Mouse (Mus musculus) G1E (cell line): Measurements from ENCODE around the gene Anks6. TPM values are rescaled to one million over a fixed set of nuclear protein-coding genes. Genes with fewer than 3 reads are reported as not detected.
A peak's percentile ranks its signal among the peaks of the same experiment; 100 is the strongest.

ENCODE experiments used
- ATAC-seq: 2 replicates; pipeline ENCODE4 v1.8.0; 2016; ENCODE audit warnings: mild to moderate bottlenecking; ENCODE audit not compliant: insufficient number of reproducible peaks, poor library complexity, low FRiP score, severe bottlenecking; ENCODE audit errors: extremely low read depth
- DNase-seq: peaks from one replicate; pipeline ENCODE4 v3.0.0; 2012; ENCODE audit warnings: low spot score
- H3K27me3 ChIP-seq: 2 replicates; pipeline ENCODE4 v1.6.1; 2012; ENCODE audit warnings: mild to moderate bottlenecking, low read length, inconsistent platforms; ENCODE audit not compliant: insufficient read depth
- H3K36me3 ChIP-seq: replicated peaks from 2 replicates; pipeline ENCODE3; 2012; ENCODE audit warnings: mild to moderate bottlenecking, inconsistent platforms
- H3K4me1 ChIP-seq: 2 replicates; pipeline ENCODE4 v1.6.1; 2012; ENCODE audit warnings: low read depth, low read length, inconsistent platforms, mixed read lengths; ENCODE audit not compliant: insufficient read depth
- H3K4me3 ChIP-seq: 2 replicates; pipeline ENCODE4 v1.5.1; 2012; ENCODE audit warnings: low read depth, mild to moderate bottlenecking, inconsistent platforms, low read length, moderate library complexity, mixed read lengths
- H3K9me3 ChIP-seq: replicated peaks from 2 replicates; pipeline ENCODE4 v1.6.1; 2012; ENCODE audit warnings: inconsistent platforms
- CTCF ChIP-seq: IDR thresholded peaks from 2 replicates; pipeline ENCODE4 v1.5.1; 2012; ENCODE audit warnings: low read depth, low read length, inconsistent platforms, mixed read lengths
- GATA1 ChIP-seq: IDR thresholded peaks from 2 replicates; pipeline ENCODE4 v1.6.1; 2012; ENCODE audit warnings: borderline replicate concordance, low read length, inconsistent platforms, mixed read lengths
- GATA2 ChIP-seq: IDR thresholded peaks from 2 replicates; pipeline ENCODE4 v1.6.1; 2012; ENCODE audit warnings: low read depth, low read length, inconsistent platforms, borderline replicate concordance
- POLR2AphosphoS5 ChIP-seq: IDR thresholded peaks from 2 replicates; pipeline ENCODE4 v1.6.1; 2012; ENCODE audit warnings: low read depth, low read length, inconsistent platforms; ENCODE audit not compliant: insufficient replicate concordance
- TAL1 ChIP-seq: conservative IDR thresholded peaks from 2 replicates; pipeline ENCODE4 v1.6.1; 2012; ENCODE audit warnings: low read depth, low read length, inconsistent platforms, mixed read lengths
- polyA plus RNA-seq: library from polyadenylated mRNA; stranded (reverse); fragments of >175 nt; gene quantifications from 2 replicates; pipeline ENCODE4 v1.2.3, GENCODE M21; 2012
- total RNA-seq, 2 experiments: library from RNA; stranded (forward) in 1 of 2; stranded (reverse) in 1 of 2; fragments of 200-1000 nt in 1 of 2; fragments of >200 nt in 1 of 2; fragmentation: Nextera tagmentation in 1 of 2; gene quantifications; 2 replicates each; pipeline ENCODE4 v1.2.3; 2014 to 2017

Gene Anks6
- not detected in 2 replicates for total RNA-seq (2014; fragmentation: Nextera tagmentation)
- 0.44 TPM in 1 of 2 replicates, not detected in the other for total RNA-seq (2017)
- polyA plus RNA-seq = not detected in 2 replicates

DNA sequence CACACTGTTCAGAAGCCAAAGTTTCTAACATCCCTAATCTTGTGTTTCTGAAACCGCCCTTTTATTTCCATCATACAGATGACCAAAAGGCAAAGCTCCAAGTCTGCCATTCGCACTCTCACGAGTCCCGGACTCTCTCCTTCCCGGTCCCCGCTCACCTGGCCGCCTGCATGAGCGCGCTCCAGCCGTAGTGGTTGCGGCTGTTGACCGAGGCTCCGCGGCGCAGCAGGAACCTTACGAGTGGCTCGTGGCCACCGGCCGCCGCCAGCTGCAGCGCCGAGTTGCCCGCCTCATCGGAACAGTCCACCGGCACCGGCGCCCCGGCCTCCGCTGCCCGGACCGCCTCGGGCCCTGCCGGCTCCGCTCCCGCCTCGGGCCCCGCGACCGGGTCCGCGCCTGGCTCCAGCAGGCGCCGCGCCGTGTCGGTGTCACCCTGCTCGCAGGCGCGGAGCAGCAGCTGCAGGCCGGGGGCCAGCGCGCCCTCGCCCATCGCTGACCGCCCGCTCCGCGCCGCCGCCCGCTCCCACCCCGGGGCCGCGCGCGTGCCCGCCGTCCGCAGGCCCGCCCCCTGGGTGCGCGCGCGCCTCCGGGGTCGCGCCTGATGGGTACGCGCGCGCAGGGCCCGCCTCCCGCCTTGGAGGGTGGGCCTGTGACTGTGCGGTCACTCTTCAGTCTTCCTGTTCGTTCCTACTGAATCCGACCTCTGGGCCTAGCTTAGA lies at the start of gene Anks6:
Gene Anks6, minus strand, starts transcription at position 637 of the 719 bp plus-strand sequence.
- TF ChIP-seq POLR2AphosphoS5 = no peak
- TF ChIP-seq GATA2 = no peak
- no peak for TF ChIP-seq GATA1
- TF ChIP-seq TAL1 = no peak
- no peak for TF ChIP-seq CTCF
- Histone ChIP-seq H3K4me3 (no peak within 1 kb of the TSS; the same call in 1 of the 2 replicates), H3K4me1 (no peaks in the 10 kb centered on the region), H3K36me3 (no peaks in the 10 kb centered on the region), H3K9me3 (peaks cover 67% of the 10 kb centered on the region), H3K27me3 (no peaks in the 10 kb centered on the region)
- no peak for ATAC-seq
- no peak for DNase-seq

DNA sequence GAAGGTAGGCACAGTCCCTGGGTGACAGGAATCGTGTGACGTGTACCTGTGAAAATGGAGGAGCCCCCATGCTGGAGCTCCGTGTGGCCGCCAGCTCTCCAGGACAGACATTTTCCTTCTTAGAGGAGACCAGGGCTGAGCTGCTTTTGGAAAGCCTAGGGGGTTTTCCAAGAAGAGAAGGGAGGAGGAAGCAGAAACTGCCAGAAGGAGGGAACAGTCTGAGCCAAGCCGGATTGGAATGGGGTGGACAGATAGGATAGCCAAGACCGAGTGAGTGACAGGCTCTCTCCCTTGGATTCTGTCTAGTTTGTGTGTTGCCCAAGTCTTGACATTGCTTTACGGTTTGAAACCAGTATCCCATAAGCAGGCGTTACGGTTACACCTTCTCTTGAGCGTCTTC lies 46.3 kb upstream of the Anks6 start:
- ATAC-seq = no peak
- no peak for TF ChIP-seq CTCF
- TF ChIP-seq GATA1 = no peak
- no peak for TF ChIP-seq GATA2
- TF ChIP-seq POLR2AphosphoS5 = no peak
- no peak for DNase-seq
- Histone ChIP-seq H3K9me3 (peaks cover 52% of the 10 kb centered on the region), H3K36me3 (no peaks in the 10 kb centered on the region), H3K4me1 (no peaks in the 10 kb centered on the region), H3K4me3 (no peak overlapping the region), H3K27me3 (no peaks in the 10 kb centered on the region)

DNA sequence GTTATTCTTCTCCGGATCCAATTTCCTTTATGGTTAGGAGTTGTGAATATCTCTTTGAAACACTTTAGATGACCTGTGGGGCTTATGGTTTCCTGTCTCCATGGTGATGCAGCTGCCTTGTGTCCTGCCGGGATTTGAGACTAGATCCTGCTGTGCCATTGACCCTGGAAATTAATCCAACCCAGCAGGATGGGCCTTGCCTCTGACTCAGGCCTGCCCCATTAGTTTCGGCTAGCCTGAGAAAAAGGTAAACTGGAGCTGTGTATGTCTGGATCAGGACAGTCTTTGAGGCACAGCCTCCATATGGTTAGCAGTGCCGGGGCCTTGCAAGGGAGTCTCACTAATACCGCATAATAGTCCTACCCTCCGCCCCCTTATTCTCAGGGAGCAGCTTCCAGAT lies 36.4 kb upstream of the Anks6 start:
- no peaks in the 10 kb centered on the region for H3K36me3 ChIP-seq
- no peaks in the 10 kb centered on the region for H3K4me1 ChIP-seq
- peaks cover 65% of the 10 kb centered on the region for H3K9me3 ChIP-seq
- DNase-seq (no peak), ATAC-seq (no peak)
- no peak overlapping the region for H3K4me3 ChIP-seq
- TF ChIP-seq POLR2AphosphoS5 = no peak
- H3K27me3 ChIP-seq = no peaks in the 10 kb centered on the region; the same call in 1 of the 2 replicates

DNA sequence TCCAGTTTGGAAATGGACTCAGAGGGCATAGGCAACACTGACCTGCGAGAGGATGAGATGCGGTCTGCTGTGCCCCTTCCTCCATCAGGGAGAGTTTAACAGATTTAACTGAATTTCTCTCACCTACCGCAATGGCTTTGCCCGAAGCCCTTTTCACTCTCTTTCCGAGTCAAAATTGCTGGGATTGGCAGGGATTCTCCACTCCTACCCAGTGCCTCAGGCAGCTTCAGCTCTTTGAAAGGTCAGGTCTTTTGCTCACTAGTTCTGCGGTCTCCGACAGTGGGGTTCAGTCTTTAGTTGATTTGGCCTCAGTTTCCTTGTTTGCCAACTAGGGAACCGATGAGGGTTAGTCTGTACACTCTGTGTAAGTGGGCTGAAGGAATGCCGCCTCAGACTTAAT lies 35.9 kb upstream of the Anks6 start:
- H3K36me3 ChIP-seq = no peaks in the 10 kb centered on the region
- ATAC-seq = no peak
- H3K27me3 ChIP-seq = no peaks in the 10 kb centered on the region; the same call in 1 of the 2 replicates
- peaks cover 69% of the 10 kb centered on the region for H3K9me3 ChIP-seq
- no peak overlapping the region for H3K4me3 ChIP-seq
- H3K4me1 ChIP-seq = no peaks in the 10 kb centered on the region
- no peak for DNase-seq
- no peak for TF ChIP-seq GATA2
- TF ChIP-seq TAL1 = no peak
- TF ChIP-seq CTCF = no peak
- TF ChIP-seq POLR2AphosphoS5 = no peak
- TF ChIP-seq GATA1 = no peak

DNA sequence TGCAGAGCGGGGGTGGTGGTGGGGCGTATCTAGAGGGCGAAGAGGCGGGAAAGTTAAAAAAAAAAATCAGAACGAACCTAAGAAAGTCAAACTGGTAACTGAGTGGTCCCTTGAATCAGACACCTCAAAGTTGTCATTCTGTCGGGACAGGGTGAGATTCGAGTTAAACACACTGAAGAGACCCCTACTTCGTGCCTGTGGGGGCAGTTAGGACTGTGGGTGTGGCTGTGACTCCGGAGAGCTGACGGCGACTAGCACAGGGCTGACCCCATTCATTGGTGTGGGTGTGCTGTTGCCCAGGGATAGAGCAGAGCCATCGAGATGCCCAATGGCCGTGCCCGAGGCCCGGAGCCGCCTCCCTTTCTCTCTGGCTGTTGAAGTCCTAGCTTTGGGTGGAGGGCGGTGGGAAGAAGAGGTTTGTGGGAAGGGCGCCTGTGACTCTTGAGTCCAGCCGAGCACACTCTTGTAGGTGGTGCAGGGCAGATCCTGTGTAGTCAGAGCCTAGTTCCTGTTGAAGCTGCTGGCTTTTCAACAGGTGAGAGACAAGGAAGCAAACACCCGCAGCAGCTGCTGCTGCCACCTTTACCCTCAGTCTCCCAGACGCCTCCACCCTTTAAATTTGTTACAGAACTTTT lies 35.3 kb upstream of the Anks6 start:
- Histone ChIP-seq H3K27me3 (no peaks in the 10 kb centered on the region; the same call in 1 of the 2 replicates), H3K4me1 (no peaks in the 10 kb centered on the region), H3K4me3 (peak overlapping the region; percentile 23; the same call in 1 of the 2 replicates), H3K9me3 (peaks cover 63% of the 10 kb centered on the region), H3K36me3 (no peaks in the 10 kb centered on the region)
- TF ChIP-seq POLR2AphosphoS5 (no peak), TAL1 (no peak), GATA2 (no peak), GATA1 (no peak)
- DNase-seq (no peak), ATAC-seq (no peak)

DNA sequence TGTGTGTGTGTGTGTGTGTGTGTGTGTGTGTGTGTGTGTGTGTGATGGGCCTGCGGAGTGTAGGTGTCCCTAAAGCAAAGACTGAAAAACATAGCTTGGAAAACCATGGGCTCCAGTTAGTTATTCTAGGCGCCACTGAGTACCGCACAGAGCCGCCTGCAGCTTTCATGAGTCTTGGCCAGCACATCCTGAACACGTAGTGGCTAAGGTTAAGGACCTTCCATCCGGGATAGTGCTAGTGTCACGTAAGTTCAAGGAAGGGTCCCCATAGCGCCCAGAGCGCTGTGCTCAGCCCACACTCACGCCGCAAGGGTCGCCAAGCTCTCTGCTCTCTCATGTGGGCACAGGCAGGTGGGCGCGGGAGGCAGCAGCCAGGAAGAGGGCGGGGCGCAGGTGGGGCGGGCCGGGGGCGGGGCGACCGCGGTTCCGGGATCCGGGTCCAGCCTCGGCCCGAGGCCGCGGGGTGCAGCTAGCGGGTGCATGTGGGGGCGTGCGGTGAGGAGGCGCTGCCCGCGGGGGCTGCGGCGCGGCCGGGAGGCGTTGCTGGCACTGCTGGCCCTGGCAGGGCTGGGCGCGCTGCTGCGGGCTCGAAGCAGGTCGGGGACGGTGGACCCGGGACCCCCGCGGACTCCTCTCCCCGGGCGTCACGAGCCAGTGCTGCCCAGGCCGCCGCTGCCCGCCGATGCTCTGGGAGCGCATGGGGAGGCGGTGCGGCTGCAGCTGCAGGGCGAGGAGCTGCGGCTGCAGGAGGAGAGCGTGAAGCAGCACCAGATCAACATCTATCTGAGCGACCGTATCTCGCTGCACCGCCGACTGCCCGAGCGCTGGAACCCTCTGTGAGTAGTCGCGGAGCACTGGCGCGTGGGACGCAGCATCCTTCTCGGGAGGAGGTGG lies 34.5 kb upstream of the Anks6 start, which contains the start of gene Galnt12:
Gene Galnt12, plus strand, starts transcription at position 417 of the 894 bp plus-strand sequence.
- Histone ChIP-seq H3K27me3 (no peaks in the 10 kb centered on the region; the same call in 1 of the 2 replicates), H3K9me3 (peaks cover 59% of the 10 kb centered on the region), H3K4me3 (peak within 1 kb of the TSS; percentile 23; the same call in 1 of the 2 replicates), H3K36me3 (no peaks in the 10 kb centered on the region), H3K4me1 (no peaks in the 10 kb centered on the region)
- TF ChIP-seq TAL1 (no peak), POLR2AphosphoS5 (no peak), CTCF (no peak), GATA1 (no peak), GATA2 (no peak)
- ATAC-seq (no peak), DNase-seq (no peak)
